Mouse (Mus musculus) liver, adult 2 months (tissue): ENCODE results near the gene Cd44.

ENCODE experiments used
- CTCF ChIP-seq: fragments of 200-500 bp; IDR thresholded peaks from 2 replicates; pipeline ENCODE4 v1.5.1; 2011; ENCODE audit warnings: low read depth, low read length, control low read depth
- POLR2A ChIP-seq: fragments of 200-500 bp; IDR thresholded peaks from 2 replicates; pipeline ENCODE4 v1.6.1; 2011; ENCODE audit warnings: low read length, control low read depth; ENCODE audit not compliant: insufficient read depth; ENCODE audit errors: extremely low read depth

DNA sequence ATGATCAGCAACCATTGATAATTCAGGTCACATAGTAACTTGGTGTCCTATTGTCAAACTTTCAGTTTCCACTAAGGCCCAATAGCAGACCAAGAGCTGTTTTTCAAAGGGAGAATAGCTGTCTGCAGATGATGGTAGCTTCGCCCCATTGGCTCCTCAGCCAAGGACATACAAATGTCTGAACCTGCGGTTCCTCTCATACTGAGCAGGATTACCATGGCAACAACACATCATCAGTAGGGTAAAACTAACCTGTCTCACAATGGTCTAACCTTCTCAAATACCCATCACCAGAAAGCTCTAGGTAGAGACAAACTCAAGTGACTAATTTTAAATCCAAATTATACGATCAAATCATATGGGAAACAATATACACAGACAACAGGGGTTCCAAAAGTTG lies 72.3 kb downstream of the Cd44 start:
- TF ChIP-seq CTCF: no peak
- no peak for TF ChIP-seq POLR2A
